Comparison of ENCODE assay signal across 10 mouse cellular contexts in the genomic region with DNA sequence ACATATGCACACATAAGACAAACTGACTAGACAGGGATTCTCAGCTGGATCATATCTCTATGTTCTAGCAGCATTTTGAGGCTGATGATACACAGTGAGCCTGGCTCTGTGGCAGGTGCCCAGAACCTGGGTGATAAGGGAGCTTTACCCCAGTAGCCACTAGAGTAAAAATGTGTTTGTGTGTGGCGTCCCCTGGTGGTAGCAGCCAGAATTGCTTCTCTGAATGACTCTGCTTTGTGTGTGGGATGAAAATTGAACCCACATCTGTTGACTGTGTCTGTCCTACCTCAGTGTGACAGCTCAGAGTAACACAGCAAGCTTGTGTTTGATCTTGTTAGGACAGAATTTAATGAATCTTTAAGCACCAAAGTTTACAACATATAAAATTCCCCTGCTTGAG. TPM values are rescaled to one million over a fixed set of nuclear protein-coding genes. Genes with fewer than 3 reads are reported as not detected.
A peak's percentile ranks its signal among the peaks of the same experiment; 100 is the strongest.
DNase-seq lines count a peak whose midpoint lies in the region; ATAC-seq and TF ChIP-seq lines count a peak whose summit lies in the region.
"Not testable (repeated sequence)": the region's sequence is repeated elsewhere in the genome, so short reads cannot be mapped to it uniquely, and the experiment has no call there.
"Had no signal": no experiment of that assay in that cellular context is flagged by ENCODE, and none has a peak within 500 bp of the region (broad histone marks: within the 10 kb centered on the region; RNA-seq: fewer than 3 reads in every experiment).

No protein-coding gene starts in this region.

- H3K9ac ChIP-seq in embryonic facial prominence, embryonic 14.5 days (ENCODE audit: low read depth, low read length); heart, postnatal 0 days (replicated peaks; ENCODE audit: low read depth, low read length); liver, embryonic 13.5 days: not testable (repeated sequence)

- TF ChIP-seq POLR2A in brain, embryonic 14.5 days (IDR thresholded peaks at IDR 0.05; ENCODE audit: borderline replicate concordance, extremely low read depth, insufficient read depth, insufficient read length, poor library complexity, severe bottlenecking): not testable (repeated sequence)

- not testable (repeated sequence) for TF ChIP-seq EP300 in heart, postnatal 0 days (IDR thresholded peaks at IDR 0.05; ENCODE audit: low read depth)

- not testable (repeated sequence) for H3K4me1 ChIP-seq in E14TG2a.4 (replicated peaks; ENCODE audit: low read depth, low read length); embryonic facial prominence, embryonic 14.5 days (ENCODE audit: control insufficient read depth, insufficient read depth, low read length); liver, embryonic 13.5 days (replicated peaks)
- H3K4me1 ChIP-seq in heart, postnatal 0 days (ENCODE audit: control insufficient read depth, insufficient read depth): peaks cover 11% of the 10 kb centered on the region; the same call in 1 of the 2 replicates

- ATAC-seq in embryonic facial prominence, embryonic 14.5 days (ENCODE audit: low read depth); liver, embryonic 13.5 days (ENCODE audit: low read depth): not testable (repeated sequence)
- ATAC-seq in heart, postnatal 0 days (ENCODE audit: insufficient read depth, low read depth): peak; percentile 44; the same call in 1 of the 2 replicates

- WGBS in embryonic facial prominence, embryonic 14.5 days: 0% methylated on average over 1 of the region's 1 CpGs
- WGBS in heart, postnatal 0 days: 0% methylated on average over 1 of the region's 1 CpGs
- 0% methylated on average over 1 of the region's 1 CpGs for WGBS in liver, embryonic 13.5 days (ENCODE audit: insufficient replicate concordance)

- peak; percentile 58 for DNase-seq in brain, embryonic 14.5 days (ENCODE audit: low read depth)
- DNase-seq in embryonic facial prominence, embryonic 14.5 days (ENCODE audit: low spot score): peak; percentile 44
- peak; percentile 38 for DNase-seq in heart, postnatal 0 days (ENCODE audit: low spot score)
- peak; percentile 82 to 83 for DNase-seq in kidney, postnatal 4 days
- peak; percentile 36 for DNase-seq in liver, embryonic 13.5 days
- DNase-seq in retina, embryonic 14.5 days (ENCODE audit: low spot score): peak; percentile 86
- peak; percentile 82 for DNase-seq in thymus, postnatal 0 days (ENCODE audit: low spot score)

- H3K36me3 ChIP-seq in E14TG2a.4 (ENCODE audit: insufficient read depth, low read length); embryonic facial prominence, embryonic 14.5 days (ENCODE audit: control insufficient read depth, insufficient read depth, low read length); heart, postnatal 0 days (replicated peaks; ENCODE audit: control insufficient read depth, insufficient read depth, low read length); liver, embryonic 13.5 days: not testable (repeated sequence)

- not testable (repeated sequence) for H3K4me2 ChIP-seq in embryonic facial prominence, embryonic 14.5 days (ENCODE audit: low read depth, low read length); heart, postnatal 0 days (ENCODE audit: low read depth, low read length); liver, embryonic 13.5 days

- not testable (repeated sequence) for H3K9me3 ChIP-seq in E14TG2a.4 (ENCODE audit: low read length); embryonic facial prominence, embryonic 14.5 days (ENCODE audit: control insufficient read depth, low read length); heart, postnatal 0 days (replicated peaks; ENCODE audit: control insufficient read depth, low read length); liver, embryonic 13.5 days (replicated peaks)

- TF ChIP-seq CTCF in E14TG2a.4 (conservative IDR thresholded peaks at IDR 0.05; ENCODE audit: low read length): peak; percentile 94
- peak; percentile 69; the same call in 1 of the 2 replicates for TF ChIP-seq CTCF in brain, embryonic 14.5 days (IDR thresholded peaks at IDR 0.05; ENCODE audit: borderline replicate concordance, extremely low read depth, insufficient read depth, insufficient read length)
- peak; percentile 85 for TF ChIP-seq CTCF in heart, postnatal 0 days (IDR thresholded peaks at IDR 0.05; ENCODE audit: low read depth)

- H3K27me3 ChIP-seq in E14TG2a.4 (ENCODE audit: insufficient read depth, low read length): peaks cover 43% of the 10 kb centered on the region
- H3K27me3 ChIP-seq in embryonic facial prominence, embryonic 14.5 days (replicated peaks; ENCODE audit: control insufficient read depth, insufficient read depth, low read length): peaks cover 47% of the 10 kb centered on the region
- H3K27me3 ChIP-seq in heart, postnatal 0 days (ENCODE audit: control insufficient read depth, insufficient read depth, low read length): peaks cover 25% of the 10 kb centered on the region
- H3K27me3 ChIP-seq in liver, embryonic 13.5 days: peaks cover 44% of the 10 kb centered on the region

- H3K27ac ChIP-seq in embryonic facial prominence, embryonic 14.5 days (replicated peaks; ENCODE audit: low read depth, low read length); heart, postnatal 0 days (ENCODE audit: low read depth); liver, embryonic 13.5 days: not testable (repeated sequence)

- H3K4me3 ChIP-seq in E14TG2a.4 (replicated peaks; ENCODE audit: low read length); embryonic facial prominence, embryonic 14.5 days (ENCODE audit: low read depth, low read length); heart, postnatal 0 days (ENCODE audit: low read depth, low read length); liver, embryonic 13.5 days (replicated peaks): not testable (repeated sequence)

RNA-seq across cellular contexts. Expression of gene Gja3, which starts 2.2 kb away (rescaled TPM):
- 0.14 and 0.15 TPM in 2 replicates for polyA plus RNA-seq in brain, embryonic 14.5 days (2012; rRNA removed)
- polyA plus RNA-seq in embryonic facial prominence, embryonic 14.5 days (2014; fragmentation: Nextera tagmentation; extraction: Ambion mirVana): 9.7 and 15.7 TPM in 2 replicates
- 33.1 and 40.7 TPM in 2 replicates for total RNA-seq in heart, postnatal 0 days (2014; rRNA removed; ENCODE audit: low replicate concordance)
- 53.6 and 61.0 TPM in 2 replicates for polyA plus RNA-seq in heart, postnatal 0 days (2015; fragmentation: Nextera tagmentation; extraction: Ambion mirVana)
- polyA plus RNA-seq in liver, embryonic 13.5 days (2015; fragmentation: Nextera tagmentation; extraction: Ambion mirVana): 0.08 and 0.14 TPM in 2 replicates
- polyA plus RNA-seq in thymus, postnatal 0 days (2015; fragmentation: Nextera tagmentation; extraction: Ambion mirVana): 0.10 and 0.14 TPM in 2 replicates
- polyA plus RNA-seq: inflammation-experienced regulatory T-cells, adult 6 months had no signal

RNA-seq across cellular contexts. Expression of gene Gjb2, which starts 44.5 kb away (rescaled TPM):
- 5.6 and 13.6 TPM in 2 replicates for polyA plus RNA-seq in brain, embryonic 14.5 days (2012; rRNA removed)
- 30.5 and 47.2 TPM in 2 replicates for polyA plus RNA-seq in embryonic facial prominence, embryonic 14.5 days (2014; fragmentation: Nextera tagmentation; extraction: Ambion mirVana)
- 0.04 and 0.08 TPM in 2 replicates for total RNA-seq in heart, postnatal 0 days (2014; rRNA removed; ENCODE audit: low replicate concordance)
- polyA plus RNA-seq in heart, postnatal 0 days (2015; fragmentation: Nextera tagmentation; extraction: Ambion mirVana): 0.10 TPM in 1 of 2 replicates, not detected in the other
- polyA plus RNA-seq in liver, embryonic 13.5 days (2015; fragmentation: Nextera tagmentation; extraction: Ambion mirVana): 5.8 and 7.3 TPM in 2 replicates
- 3.7 and 4.7 TPM in 2 replicates for polyA plus RNA-seq in thymus, postnatal 0 days (2015; fragmentation: Nextera tagmentation; extraction: Ambion mirVana)

RNA-seq across cellular contexts. Expression of gene Gm4491, which starts 55.6 kb away (rescaled TPM):
- polyA plus RNA-seq in brain, embryonic 14.5 days (2012; rRNA removed): not detected in 2 replicates
- not detected in 2 replicates for polyA plus RNA-seq in embryonic facial prominence, embryonic 14.5 days (2014; fragmentation: Nextera tagmentation; extraction: Ambion mirVana)
- not detected in 2 replicates for total RNA-seq in heart, postnatal 0 days (2014; rRNA removed; ENCODE audit: low replicate concordance)
- not detected in 2 replicates for polyA plus RNA-seq in heart, postnatal 0 days (2015; fragmentation: Nextera tagmentation; extraction: Ambion mirVana)
- polyA plus RNA-seq in liver, embryonic 13.5 days (2015; fragmentation: Nextera tagmentation; extraction: Ambion mirVana): not detected in 2 replicates
- not detected in 2 replicates for polyA plus RNA-seq in thymus, postnatal 0 days (2015; fragmentation: Nextera tagmentation; extraction: Ambion mirVana)
- polyA plus RNA-seq: inflammation-experienced regulatory T-cells, adult 6 months; neural tube, embryonic 13.5 days had no signal

Comparison
In these comparisons a context has a peak if more than half of its experiments do, and no peak if none do; other contexts are left out.
1. DNase-seq: peak in every context shown above with its lines; median percentile 86 in retina, embryonic 14.5 days; 82 in kidney, postnatal 4 days; 82 in thymus, postnatal 0 days; 58 in brain, embryonic 14.5 days; 44 in embryonic facial prominence, embryonic 14.5 days; 38 in heart, postnatal 0 days; 36 in liver, embryonic 13.5 days.